Mouse (Mus musculus) brain, embryonic 14.5 days (tissue): ENCODE results near the gene D630039A03Rik.

ENCODE experiments used
- CTCF ChIP-seq: fragments of 200-500 bp; IDR thresholded peaks from 2 replicates; pipeline ENCODE4 v1.5.1; 2012; ENCODE audit warnings: inconsistent platforms, mild to moderate bottlenecking, moderate library complexity, borderline replicate concordance; ENCODE audit not compliant: insufficient read depth, insufficient read length; ENCODE audit errors: extremely low read depth
- POLR2A ChIP-seq: fragments of 200-500 bp; IDR thresholded peaks from 2 replicates; pipeline ENCODE4 v1.6.1; 2012; ENCODE audit warnings: mild to moderate bottlenecking, inconsistent platforms, borderline replicate concordance; ENCODE audit not compliant: poor library complexity, insufficient read depth, insufficient read length, severe bottlenecking; ENCODE audit errors: extremely low read depth

DNA sequence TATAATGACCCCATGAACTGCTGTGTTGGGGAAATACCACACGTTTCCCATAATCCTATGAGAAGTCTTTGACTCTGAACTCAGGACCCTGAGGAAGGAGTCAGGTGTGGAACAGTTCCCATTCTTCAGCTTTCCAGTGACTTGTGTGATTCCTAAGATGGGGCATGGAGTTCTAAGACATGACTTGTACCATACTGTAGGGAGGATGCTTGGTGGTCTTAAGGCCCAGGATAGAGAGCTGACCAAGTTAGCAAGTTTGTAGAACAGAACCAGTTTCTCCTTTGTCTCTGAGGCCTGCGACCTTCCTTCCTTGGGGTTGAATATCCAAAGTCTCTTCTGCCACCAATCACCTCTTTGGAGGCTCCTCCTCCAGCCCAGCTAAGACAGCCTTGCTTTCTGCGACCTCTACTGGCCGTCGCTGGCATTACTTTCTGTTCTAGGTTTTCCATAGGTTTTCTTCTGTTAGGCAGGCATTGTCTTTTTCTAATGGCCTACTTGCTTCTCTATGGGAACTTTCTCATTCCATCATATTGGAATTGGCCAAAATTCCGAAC, 36.2 kb downstream of the D630039A03Rik start:
- no peak for TF ChIP-seq POLR2A
- TF ChIP-seq CTCF, result peak; percentile 93
